Mouse (Mus musculus) heart, embryonic 16.5 days (tissue): ENCODE measurements around the gene Mical3. TPM values are rescaled to one million over a fixed set of nuclear protein-coding genes. Genes with fewer than 3 reads are reported as not detected.

Experiments
- ATAC-seq: fragments of 200-750 bp; cut with Nextera tagmentation; replicated peaks from 2 replicates; pipeline ENCODE4 v1.8.0; 2017; ENCODE audit warnings: moderate number of reproducible peaks; ENCODE audit not compliant: insufficient read depth, low FRiP score; ENCODE audit errors: extremely low read depth
- H3K27ac ChIP-seq: fragments of 300-500 bp; sonication (generic); 2 replicates; pipeline ENCODE4 v1.5.1; 2014; ENCODE audit warnings: mild to moderate bottlenecking, low read length, control low read depth, moderate library complexity
- H3K27me3 ChIP-seq: fragments of 300-500 bp; sonication (generic); 2 replicates; pipeline ENCODE4 v1.6.1; 2014; ENCODE audit warnings: low read length, mixed read lengths; ENCODE audit not compliant: control insufficient read depth, insufficient read depth
- H3K36me3 ChIP-seq: fragments of 300-500 bp; sonication (generic); 2 replicates; pipeline ENCODE4 v1.6.1; 2014; ENCODE audit not compliant: control insufficient read depth, insufficient read depth
- H3K4me1 ChIP-seq: fragments of 300-500 bp; sonication (generic); 2 replicates; pipeline ENCODE4 v1.6.1; 2014; ENCODE audit warnings: low read length, mixed read lengths; ENCODE audit not compliant: control insufficient read depth, insufficient read depth
- H3K4me2 ChIP-seq: fragments of 300-500 bp; sonication (generic); 2 replicates; pipeline ENCODE4 v1.6.1; 2014; ENCODE audit warnings: low read depth, mild to moderate bottlenecking, control low read depth, low read length
- H3K4me3 ChIP-seq: fragments of 300-500 bp; sonication (generic); 2 replicates; pipeline ENCODE4 v1.5.1; 2014; ENCODE audit warnings: mild to moderate bottlenecking, control low read depth, low read length
- H3K9ac ChIP-seq: fragments of 300-500 bp; sonication (generic); 2 replicates; pipeline ENCODE4 v1.6.1; 2014; ENCODE audit warnings: low read length, control low read depth
- H3K9me3 ChIP-seq: fragments of 300-500 bp; sonication (generic); replicated peaks from 2 replicates; pipeline ENCODE4 v1.6.1; 2016; ENCODE audit warnings: low read length; ENCODE audit not compliant: control insufficient read depth
- WGBS: fragments of 180-500 bp; shearing (Covaris S2); extraction: QIAGEN DNeasy Blood & Tissue Kit; methylation state at CpG from one replicate; pipeline ENCODE4 v1.1.7; 2014; 5-methylcytosine and 5-hydroxymethylcytosine counted together
- polyA plus RNA-seq: library from polyadenylated mRNA; unstranded; fragments of >200 nt; fragmentation: Nextera tagmentation; extraction: Ambion mirVana; gene quantifications from 2 replicates; pipeline ENCODE4 v1.2.1, GENCODE M21; 2015

The Mical3 gene
- polyA plus RNA-seq, 1 experiment from 2014 or later: 27.2 TPM

DNA sequence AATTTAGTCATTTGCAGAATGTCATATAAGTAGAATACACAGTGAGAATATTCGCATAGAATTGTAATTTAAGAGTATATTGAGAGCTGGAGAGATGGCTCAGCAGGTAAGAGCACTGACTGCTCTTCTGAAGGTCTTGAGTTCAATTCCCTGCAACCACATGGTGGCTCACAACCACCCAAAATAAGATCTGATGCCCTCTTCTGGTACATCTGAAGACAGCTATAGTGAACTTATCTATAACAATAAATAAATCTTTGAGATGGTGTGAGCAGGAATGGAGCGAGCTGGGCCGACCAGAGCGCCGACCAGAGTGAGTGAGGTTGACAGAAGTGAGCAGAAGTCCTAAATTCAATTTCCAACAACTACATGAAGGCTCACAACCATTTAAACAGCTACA is 4.6 kb downstream of the Mical3 start:
- no peaks in the 10 kb centered on the region for H3K36me3 ChIP-seq
- no peak overlapping the region for H3K27ac ChIP-seq
- ATAC-seq: no peak
- H3K4me2 ChIP-seq: no peak overlapping the region
- WGBS: 85% methylated on average over 5 of the region's 5 CpGs
- no peaks in the 10 kb centered on the region for H3K9me3 ChIP-seq
- H3K27me3 ChIP-seq: 0 out of 2 replicates have a peak, but pooled peaks cover 5% of the 10 kb centered on the region
- peaks cover 19% of the 10 kb centered on the region for H3K4me1 ChIP-seq
- H3K9ac ChIP-seq: no peak overlapping the region
- H3K4me3 ChIP-seq: no peak overlapping the region

DNA sequence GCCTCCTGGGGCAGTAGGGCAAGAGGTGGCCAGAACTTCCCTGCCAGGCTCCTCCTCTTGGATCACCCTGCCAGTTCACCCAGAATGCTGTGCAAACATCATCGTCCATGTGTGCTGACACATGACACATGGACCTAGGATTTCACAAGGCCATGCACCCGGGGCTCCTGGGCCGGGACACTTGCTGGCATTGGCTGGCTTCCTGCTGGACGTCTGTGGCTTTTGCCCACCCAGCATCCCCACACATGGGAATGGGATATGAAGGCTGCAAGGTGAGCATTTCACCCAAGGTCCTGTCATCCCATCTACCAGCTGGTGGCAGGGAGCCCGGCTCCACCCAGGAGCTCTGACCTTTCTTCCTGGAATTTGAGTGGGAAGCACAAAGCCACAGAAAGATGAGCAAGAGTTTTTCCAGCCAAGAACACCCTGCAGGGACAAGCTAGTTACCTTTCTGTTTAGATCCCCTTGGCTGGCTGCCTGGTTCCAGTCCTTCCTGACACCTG is 8.0 kb downstream of the Mical3 start:
- no peaks in the 10 kb centered on the region for H3K36me3 ChIP-seq
- H3K9ac ChIP-seq: no peak overlapping the region
- H3K9me3 ChIP-seq: no peaks in the 10 kb centered on the region
- 69% methylated on average over 5 of the region's 5 CpGs for WGBS
- H3K4me1 ChIP-seq: 0 out of 2 replicates have a peak, but pooled peaks cover 6% of the 10 kb centered on the region
- H3K4me2 ChIP-seq: no peak overlapping the region
- no peak for ATAC-seq
- H3K4me3 ChIP-seq: no peak overlapping the region
- no peaks in the 10 kb centered on the region for H3K27me3 ChIP-seq
- no peak overlapping the region for H3K27ac ChIP-seq

- no peaks in the 10 kb centered on the region for H3K27me3 ChIP-seq
- no peak overlapping the region for H3K9ac ChIP-seq
- WGBS: 52% methylated on average over 7 of the region's 7 CpGs
- H3K27ac ChIP-seq: no peak overlapping the region
- 0 out of 2 replicates have a peak, but pooled peaks cover 2% of the 10 kb centered on the region for H3K4me1 ChIP-seq
- no peak overlapping the region for H3K4me2 ChIP-seq
- no peaks in the 10 kb centered on the region for H3K9me3 ChIP-seq
- no peaks in the 10 kb centered on the region for H3K36me3 ChIP-seq
- no peak for ATAC-seq
- H3K4me3 ChIP-seq: no peak overlapping the region
These were observed 10.0 kb downstream of the Mical3 start for GRCm38 (mm10) chr6:121120776-121121175.

GRCm38 (mm10) chr6:121117971-121118755 is 12.6 kb downstream of the Mical3 start:
- Histone ChIP-seq H3K9ac (no peak overlapping the region), H3K4me1 (peaks cover 8% of the 10 kb centered on the region), H3K4me3 (no peak overlapping the region), H3K27ac (no peak overlapping the region), H3K27me3 (no peaks in the 10 kb centered on the region), H3K9me3 (no peaks in the 10 kb centered on the region), H3K36me3 (no peaks in the 10 kb centered on the region), H3K4me2 (no peak overlapping the region)
- no peak for ATAC-seq
- whole genome bisulfite sequencing: 66% methylated on average over 15 of the region's 15 CpGs

DNA sequence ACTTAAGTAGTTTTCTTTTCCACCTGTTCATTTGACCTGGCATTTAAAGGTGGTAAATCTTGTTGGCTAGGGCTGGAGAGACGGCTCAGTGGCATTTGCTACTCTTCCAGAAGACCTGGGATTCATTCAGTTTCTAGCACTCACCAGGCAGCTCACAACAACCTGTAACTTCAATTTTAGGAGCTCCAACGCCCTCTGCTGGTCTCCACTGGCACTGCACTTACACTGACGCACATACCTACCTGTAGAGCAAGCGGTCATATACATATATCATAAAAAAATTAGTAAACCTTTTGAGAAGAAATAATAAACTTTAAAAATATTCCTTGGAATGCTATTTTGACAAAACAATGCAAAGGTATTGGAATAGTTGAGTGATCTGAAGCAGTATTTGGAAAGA is 13.7 kb downstream of the Mical3 start:
- H3K9ac ChIP-seq: no peak overlapping the region
- no peak overlapping the region for H3K27ac ChIP-seq
- 79% methylated on average over 4 of the region's 4 CpGs for WGBS
- H3K27me3 ChIP-seq: no peaks in the 10 kb centered on the region
- ATAC-seq: no peak
- H3K4me3 ChIP-seq: no peak overlapping the region
- H3K36me3 ChIP-seq: no peaks in the 10 kb centered on the region
- H3K4me2 ChIP-seq: no peak overlapping the region
- H3K4me1 ChIP-seq: peaks cover 12% of the 10 kb centered on the region
- no peaks in the 10 kb centered on the region for H3K9me3 ChIP-seq

- Histone ChIP-seq H3K27ac (no peak overlapping the region), H3K27me3 (no peaks in the 10 kb centered on the region), H3K9me3 (no peaks in the 10 kb centered on the region), H3K4me3 (no peak overlapping the region), H3K36me3 (no peaks in the 10 kb centered on the region), H3K4me1 (peaks cover 19% of the 10 kb centered on the region), H3K9ac (no peak overlapping the region), H3K4me2 (no peak overlapping the region)
- ATAC-seq: no peak
- WGBS: 67% methylated on average over 10 of the region's 10 CpGs
These were observed 14.4 kb downstream of the Mical3 start for GRCm38 (mm10) chr6:121116434-121116833.

DNA sequence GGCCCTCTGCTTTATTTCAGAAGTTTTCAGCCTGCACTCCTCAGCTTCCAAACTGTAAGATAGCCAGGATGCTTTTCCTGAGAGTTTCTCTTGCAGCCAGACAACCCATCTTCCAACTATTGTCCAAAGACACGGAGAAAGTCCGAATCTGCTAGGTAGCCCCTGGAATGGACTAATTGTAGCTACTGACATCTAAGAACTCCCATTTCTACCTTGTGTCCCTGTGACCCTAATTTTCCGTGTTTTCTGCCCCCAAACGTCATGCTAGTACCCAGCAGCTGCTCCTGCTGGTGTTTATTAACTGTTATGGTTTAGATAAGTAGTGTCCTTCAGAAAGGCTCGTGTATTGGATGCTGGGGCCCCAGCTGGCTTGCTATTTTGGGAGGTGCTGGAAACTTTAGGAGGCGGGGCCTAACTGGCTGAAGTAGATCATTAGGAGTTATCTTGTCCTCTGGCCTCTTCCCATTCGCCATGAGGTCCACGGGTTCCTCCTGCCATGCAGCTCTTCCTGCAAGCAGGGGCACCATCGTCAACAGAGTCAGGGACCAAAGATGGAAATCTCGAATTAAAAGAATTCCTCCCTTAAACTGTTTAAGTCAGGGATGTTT is 19.2 kb downstream of the Mical3 start:
- Histone ChIP-seq H3K4me3 (peak overlapping the region; percentile 1; the same call in 1 of the 2 replicates), H3K4me1 (peaks cover 43% of the 10 kb centered on the region), H3K9ac (peak overlapping the region; percentile 60; the same call in 1 of the 2 replicates), H3K27me3 (no peaks in the 10 kb centered on the region), H3K27ac (peak overlapping the region; percentile 97), H3K4me2 (peak overlapping the region; percentile 51), H3K9me3 (no peaks in the 10 kb centered on the region), H3K36me3 (peaks cover 4% of the 10 kb centered on the region)
- WGBS: 23% methylated on average over 10 of the region's 10 CpGs
- 0 out of 2 replicates have a peak, but pooled peaks have one; percentile 8 for ATAC-seq

- Histone ChIP-seq H3K27me3 (no peaks in the 10 kb centered on the region), H3K36me3 (peaks cover 4% of the 10 kb centered on the region), H3K4me3 (peak overlapping the region; percentile 96), H3K9me3 (no peaks in the 10 kb centered on the region), H3K9ac (peak overlapping the region; percentile 99), H3K27ac (peak overlapping the region; percentile 97), H3K4me2 (peak overlapping the region; percentile 79), H3K4me1 (peaks cover 52% of the 10 kb centered on the region)
- ATAC-seq: peak; percentile 96
- under 1% methylated on average over 42 of the region's 42 CpGs for WGBS
These were observed 20.7 kb downstream of the Mical3 start for GRCm38 (mm10) chr6:121109998-121110603.
